Mouse (Mus musculus) layer of hippocampus, adult 2 months (tissue): ENCODE measurements at regions not wholly inside any gene's neighbourhood (a gene's known extent, or its start where the extent isn't known, plus 50 kb on each side); places are given as distances from the start of the nearest gene placed in this dataset.

Source experiments
- DNase-seq, 2 experiments: peaks; one replicate each; pipeline ENCODE4 v3.0.0; 2022; ENCODE audit warnings: low spot score in 2 of 2
- H3K27ac ChIP-seq: fragments of 200-600 bp; 2 replicates; pipeline ENCODE4 v1.8.1; 2022
- H3K4me3 ChIP-seq: fragments of 200-600 bp; 2 replicates; pipeline ENCODE4 v1.8.1; 2022; ENCODE audit warnings: mild to moderate bottlenecking
- CTCF ChIP-seq: fragments of 200-600 bp; conservative IDR thresholded peaks from 2 replicates; pipeline ENCODE4 v1.8.1; 2022; ENCODE audit warnings: antibody characterized with exemption, mild to moderate bottlenecking, moderate library complexity

- no peak overlapping the region for H3K27ac ChIP-seq
Measured at GRCm38 (mm10) chr15:88372039-88372438, 228.1 kb upstream of the Zdhhc25 start.

GRCm38 (mm10) chr15:88373923-88374322 is 226.2 kb upstream of the Zdhhc25 start:
- no peak overlapping the region for H3K27ac ChIP-seq
- no peak for TF ChIP-seq CTCF
- H3K4me3 ChIP-seq, result no peak overlapping the region
- no peak for DNase-seq

More at GRCm38 (mm10) chr15:88372039-88372438, 228.1 kb upstream of the Zdhhc25 start:
- no peak overlapping the region for H3K4me3 ChIP-seq
- DNase-seq, result no peak
- TF ChIP-seq CTCF, result no peak

GRCm38 (mm10) chr15:88379342-88379741 is 220.8 kb upstream of the Zdhhc25 start:
- DNase-seq, result no peak
- Histone ChIP-seq H3K4me3 (no peak overlapping the region), H3K27ac (no peak overlapping the region)
- no peak for TF ChIP-seq CTCF

GRCm38 (mm10) chr15:88379951-88380623 is 220.0 kb upstream of the Zdhhc25 start:
- no peak overlapping the region for H3K4me3 ChIP-seq
- TF ChIP-seq CTCF, result no peak
- H3K27ac ChIP-seq, result no peak overlapping the region
- no peak for DNase-seq

- no peak overlapping the region for H3K4me3 ChIP-seq
- no peak for DNase-seq
- H3K27ac ChIP-seq, result no peak overlapping the region
- no peak for TF ChIP-seq CTCF
Measured at GRCm38 (mm10) chr15:88381419-88381818, 218.7 kb upstream of the Zdhhc25 start.

GRCm38 (mm10) chr15:88385943-88386342 is 214.2 kb upstream of the Zdhhc25 start:
- no peak overlapping the region for H3K27ac ChIP-seq
- H3K4me3 ChIP-seq, result no peak overlapping the region
- no peak for DNase-seq
- TF ChIP-seq CTCF, result no peak

GRCm38 (mm10) chr15:88386711-88387110 is 213.4 kb upstream of the Zdhhc25 start:
- no peak overlapping the region for H3K4me3 ChIP-seq
- TF ChIP-seq CTCF, result no peak
- H3K27ac ChIP-seq, result no peak overlapping the region
- DNase-seq, result no peak

GRCm38 (mm10) chr15:88391822-88392221 is 208.3 kb upstream of the Zdhhc25 start:
- Histone ChIP-seq H3K27ac (no peak overlapping the region), H3K4me3 (no peak overlapping the region)
- DNase-seq, result no peak
- peak; percentile 73 for TF ChIP-seq CTCF

GRCm38 (mm10) chr15:88399064-88399463 is 201.0 kb upstream of the Zdhhc25 start:
- no peak overlapping the region for H3K27ac ChIP-seq
- peak; percentile 17 to 37 for DNase-seq
- TF ChIP-seq CTCF, result peak; percentile 72
- no peak overlapping the region for H3K4me3 ChIP-seq

- TF ChIP-seq CTCF, result no peak
- no peak overlapping the region for H3K27ac ChIP-seq
Measured at GRCm38 (mm10) chr15:88399989-88400388, 200.1 kb upstream of the Zdhhc25 start.

GRCm38 (mm10) chr15:88400787-88401186 is 199.3 kb upstream of the Zdhhc25 start:
- H3K27ac ChIP-seq, result no peak overlapping the region
- DNase-seq, result no peak
- no peak overlapping the region for H3K4me3 ChIP-seq
- peak; percentile 59 for TF ChIP-seq CTCF

More at GRCm38 (mm10) chr15:88399989-88400388, 200.1 kb upstream of the Zdhhc25 start:
- no peak overlapping the region for H3K4me3 ChIP-seq
- no peak for DNase-seq

GRCm38 (mm10) chr15:88408461-88409379 is 191.4 kb upstream of the Zdhhc25 start:
- Histone ChIP-seq H3K4me3 (peak overlapping the region; percentile 29), H3K27ac (peak overlapping the region; percentile 87)
- peak; percentile 44 to 48 for DNase-seq
- TF ChIP-seq CTCF, result no peak

GRCm38 (mm10) chr15:88414206-88414605 is 185.9 kb upstream of the Zdhhc25 start:
- TF ChIP-seq CTCF, result no peak
- no peak for DNase-seq
- H3K27ac ChIP-seq, result no peak overlapping the region
- H3K4me3 ChIP-seq, result no peak overlapping the region
